Mouse (Mus musculus): Measurements from ENCODE around the gene Itga7. TPM values are rescaled to one million over a fixed set of nuclear protein-coding genes. Genes with fewer than 3 reads are reported as not detected.

Gene Itga7
- polyA plus RNA-seq, 1 experiment from 2014 or later: 3.4 TPM

DNA sequence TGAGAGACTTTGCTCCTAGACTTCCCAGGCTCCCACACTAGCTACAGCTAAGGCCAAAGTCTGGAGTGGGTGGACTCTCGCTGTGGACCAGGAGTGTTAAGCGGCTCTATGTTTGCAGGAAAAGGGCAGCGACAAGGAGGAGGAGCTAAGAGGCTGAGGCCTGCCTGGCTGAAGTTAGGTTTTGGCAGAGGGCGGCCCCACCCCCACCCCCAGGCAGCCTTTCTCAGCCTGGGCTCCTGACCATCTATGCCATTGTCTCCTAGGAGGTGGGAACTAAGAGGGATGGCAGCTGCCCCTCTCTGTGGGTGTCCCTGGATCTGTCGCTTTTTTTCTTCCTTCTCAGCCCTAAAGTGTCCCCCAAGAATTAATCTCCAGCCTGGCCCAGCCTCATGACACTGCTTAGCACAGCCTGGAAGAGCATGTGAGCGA is 14.4 kb upstream of the Itga7 start:
- no peak overlapping the region for H3K4me2 ChIP-seq (ENCODE audit: low read length)
- H3K9me3 ChIP-seq (ENCODE audit: control insufficient read depth, low read length): no peaks in the 10 kb centered on the region
- 19% methylated on average over 6 of the region's 6 CpGs for WGBS
- H3K9ac ChIP-seq (replicated peaks; ENCODE audit: low read depth, low read length): no peak overlapping the region
- H3K4me1 ChIP-seq (replicated peaks; ENCODE audit: control insufficient read depth, insufficient read depth, low read length): peaks cover 22% of the 10 kb centered on the region
- H3K27me3 ChIP-seq (replicated peaks; ENCODE audit: control insufficient read depth, insufficient read depth, low read length): no peaks in the 10 kb centered on the region
- no peaks in the 10 kb centered on the region for H3K36me3 ChIP-seq (ENCODE audit: control insufficient read depth, insufficient read depth)
- H3K27ac ChIP-seq (ENCODE audit: low read length): no peak overlapping the region
- no peak overlapping the region for H3K4me3 ChIP-seq (replicated peaks; ENCODE audit: low read length)
- ATAC-seq: no peak

DNA sequence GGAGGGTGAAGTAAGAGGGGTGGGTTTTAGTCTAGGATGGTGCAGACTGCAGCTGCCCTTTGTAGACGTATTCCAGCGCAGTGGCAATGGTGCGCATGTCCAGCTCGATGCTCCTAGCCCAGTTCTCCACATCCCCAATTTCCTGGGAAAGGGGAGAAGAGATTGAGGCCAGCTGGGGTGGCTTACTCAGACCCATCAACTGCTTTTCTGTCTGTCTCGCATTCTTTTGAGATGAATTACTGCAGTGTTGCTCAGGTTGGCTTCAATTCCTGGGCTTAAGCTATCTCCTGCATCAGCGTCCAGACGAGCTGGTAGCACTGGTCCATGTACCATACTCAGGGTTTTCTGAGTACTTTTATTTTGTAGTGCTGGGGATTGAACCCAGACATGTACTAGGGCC is 13.7 kb upstream of the Itga7 start:
- no peak for ATAC-seq
- Histone ChIP-seq H3K27ac (ENCODE audit: low read length) (no peak overlapping the region), H3K9me3 (ENCODE audit: control insufficient read depth, low read length) (no peaks in the 10 kb centered on the region), H3K4me2 (ENCODE audit: low read length) (no peak overlapping the region), H3K9ac (replicated peaks; ENCODE audit: low read depth, low read length) (no peak overlapping the region), H3K36me3 (ENCODE audit: control insufficient read depth, insufficient read depth) (no peaks in the 10 kb centered on the region), H3K27me3 (replicated peaks; ENCODE audit: control insufficient read depth, insufficient read depth, low read length) (no peaks in the 10 kb centered on the region), H3K4me1 (replicated peaks; ENCODE audit: control insufficient read depth, insufficient read depth, low read length) (peaks cover 22% of the 10 kb centered on the region), H3K4me3 (replicated peaks; ENCODE audit: low read length) (no peak overlapping the region)
- 85% methylated on average over 7 of the region's 7 CpGs for WGBS

DNA sequence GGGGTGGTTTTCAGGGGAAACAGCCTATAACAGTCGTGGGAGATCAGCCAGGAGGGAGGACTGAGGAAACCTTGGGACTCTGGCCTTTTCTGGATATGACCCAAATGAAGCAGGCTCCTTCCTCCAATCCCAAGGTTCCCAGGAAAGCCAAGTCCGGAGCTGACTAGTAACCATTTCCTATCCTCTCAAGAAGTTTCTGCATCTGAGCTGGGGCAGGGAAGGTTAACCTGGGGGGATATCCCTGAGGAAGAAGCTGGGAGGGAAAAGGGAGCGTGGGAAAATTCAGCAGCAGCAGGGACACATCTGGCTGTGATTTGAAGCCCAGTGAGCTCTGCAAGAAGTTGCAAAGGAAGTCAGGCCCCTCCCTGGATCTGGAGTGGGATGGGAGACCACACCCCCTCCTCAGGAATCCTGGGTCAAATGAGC is 12.9 kb upstream of the Itga7 start:
- Histone ChIP-seq H3K4me3 (replicated peaks; ENCODE audit: low read length) (no peak overlapping the region), H3K9ac (replicated peaks; ENCODE audit: low read depth, low read length) (no peak overlapping the region), H3K27me3 (replicated peaks; ENCODE audit: control insufficient read depth, insufficient read depth, low read length) (no peaks in the 10 kb centered on the region), H3K4me2 (ENCODE audit: low read length) (no peak overlapping the region), H3K9me3 (ENCODE audit: control insufficient read depth, low read length) (no peaks in the 10 kb centered on the region), H3K4me1 (replicated peaks; ENCODE audit: control insufficient read depth, insufficient read depth, low read length) (peaks cover 22% of the 10 kb centered on the region), H3K27ac (ENCODE audit: low read length) (no peak overlapping the region), H3K36me3 (ENCODE audit: control insufficient read depth, insufficient read depth) (no peaks in the 10 kb centered on the region)
- 78% methylated on average over 3 of the region's 3 CpGs for WGBS
- no peak for ATAC-seq

DNA sequence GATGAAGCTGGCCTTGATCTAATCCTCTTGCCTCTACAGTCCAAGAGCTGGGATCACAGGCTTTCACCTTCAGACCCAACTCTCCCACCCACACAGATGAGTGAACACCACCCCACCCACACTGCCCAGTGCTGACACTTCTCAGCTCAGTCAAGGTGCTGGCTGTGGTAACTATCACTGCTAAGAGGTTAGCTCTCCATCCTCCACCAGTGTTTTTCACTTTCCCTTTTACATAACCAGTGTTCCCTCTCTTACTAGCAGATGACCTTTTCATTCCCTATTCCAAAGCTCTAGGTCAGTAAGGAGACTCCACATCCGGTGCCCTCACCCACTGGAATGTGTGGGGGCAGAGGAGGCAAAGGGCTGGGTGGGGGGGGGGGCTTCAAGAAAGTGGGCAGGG is 12.4 kb upstream of the Itga7 start:
- H3K4me2 ChIP-seq (ENCODE audit: low read length): no peak overlapping the region
- H3K27ac ChIP-seq (ENCODE audit: low read length): no peak overlapping the region
- H3K4me1 ChIP-seq (replicated peaks; ENCODE audit: control insufficient read depth, insufficient read depth, low read length): peaks cover 22% of the 10 kb centered on the region
- H3K9me3 ChIP-seq (ENCODE audit: control insufficient read depth, low read length): no peaks in the 10 kb centered on the region
- H3K9ac ChIP-seq (replicated peaks; ENCODE audit: low read depth, low read length): no peak overlapping the region
- no peaks in the 10 kb centered on the region for H3K27me3 ChIP-seq (replicated peaks; ENCODE audit: control insufficient read depth, insufficient read depth, low read length)
- H3K36me3 ChIP-seq (ENCODE audit: control insufficient read depth, insufficient read depth): no peaks in the 10 kb centered on the region
- ATAC-seq: no peak
- H3K4me3 ChIP-seq (replicated peaks; ENCODE audit: low read length): no peak overlapping the region
- 58% methylated on average over 1 of the region's 1 CpGs for WGBS

DNA sequence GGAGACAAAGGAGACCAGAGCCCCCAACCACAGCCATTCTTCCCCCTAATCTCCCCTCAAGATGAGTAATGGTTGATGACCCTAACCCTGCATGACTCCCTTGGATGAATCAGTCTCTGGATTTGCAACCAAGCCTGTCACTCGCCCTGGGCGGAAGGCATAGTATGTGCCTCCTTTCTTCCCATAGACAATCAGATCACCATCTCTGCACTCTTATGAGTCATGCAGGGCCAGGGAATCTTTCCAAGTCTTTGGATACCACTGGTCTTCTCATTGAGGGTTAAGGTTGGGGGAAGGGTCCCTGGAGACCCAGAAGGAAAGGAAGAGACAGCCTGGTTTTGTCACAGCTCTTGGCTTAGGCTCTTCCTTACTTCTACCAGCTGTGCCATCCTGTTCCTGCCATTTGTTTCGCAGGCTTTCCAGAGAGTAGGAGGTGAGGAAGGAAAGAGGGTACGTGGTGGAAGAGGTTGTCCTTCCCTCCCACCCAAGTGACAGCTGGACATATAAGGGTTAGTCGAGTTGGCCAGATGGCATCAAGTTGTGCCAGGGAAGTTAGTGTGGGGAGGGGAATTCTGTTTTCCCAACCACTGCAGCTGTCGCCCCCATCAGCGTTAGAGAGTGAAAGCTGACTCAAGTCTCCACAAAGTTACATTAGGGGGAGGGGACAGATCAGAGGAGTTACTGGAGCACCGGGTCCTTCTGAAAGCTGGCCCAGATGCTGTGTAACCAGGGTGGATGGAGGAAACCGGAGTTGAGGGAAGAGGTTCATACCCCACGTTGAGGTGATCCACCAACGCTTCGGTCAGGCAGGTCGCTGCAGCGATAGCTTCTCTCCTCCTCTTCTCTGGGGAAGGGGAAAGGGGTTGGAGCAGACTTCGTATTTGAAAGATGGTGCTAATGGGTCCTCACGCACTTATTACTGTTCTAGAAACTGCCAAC is 11.5 kb upstream of the Itga7 start:
- peak overlapping the region; percentile 71; the same call in 1 of the 2 replicates for H3K9ac ChIP-seq (replicated peaks; ENCODE audit: low read depth, low read length)
- 71% methylated on average over 16 of the region's 16 CpGs for WGBS
- H3K4me3 ChIP-seq (replicated peaks; ENCODE audit: low read length): peak overlapping the region; percentile 60
- H3K27ac ChIP-seq (ENCODE audit: low read length): peak overlapping the region; percentile 14; the same call in 1 of the 2 replicates
- H3K9me3 ChIP-seq (ENCODE audit: control insufficient read depth, low read length): no peaks in the 10 kb centered on the region
- ATAC-seq: no peak
- no peaks in the 10 kb centered on the region for H3K27me3 ChIP-seq (replicated peaks; ENCODE audit: control insufficient read depth, insufficient read depth, low read length)
- H3K36me3 ChIP-seq (ENCODE audit: control insufficient read depth, insufficient read depth): no peaks in the 10 kb centered on the region
- H3K4me2 ChIP-seq (ENCODE audit: low read length): peak overlapping the region; percentile 81
- H3K4me1 ChIP-seq (replicated peaks; ENCODE audit: control insufficient read depth, insufficient read depth, low read length): peaks cover 22% of the 10 kb centered on the region

DNA sequence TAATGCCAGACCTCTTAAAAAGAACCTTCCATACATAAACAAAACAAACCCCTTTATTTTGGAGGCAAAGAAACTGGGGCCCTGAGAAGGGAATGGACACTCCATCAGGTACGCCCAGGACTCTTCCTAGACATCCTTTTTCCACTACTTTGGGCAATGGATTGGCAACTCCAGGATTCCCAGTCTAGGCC is 10.9 kb upstream of the Itga7 start, which contains the start of gene Rdh5:
Rdh5 (minus strand) TSS at position 67 of the 191 bp plus-strand sequence.
- H3K9ac ChIP-seq (replicated peaks; ENCODE audit: low read depth, low read length): peak within 1 kb of the TSS; percentile 71
- peak within 1 kb of the TSS; percentile 81 for H3K4me2 ChIP-seq (ENCODE audit: low read length)
- no peak for ATAC-seq
- H3K36me3 ChIP-seq (ENCODE audit: control insufficient read depth, insufficient read depth): no peaks in the 10 kb centered on the region
- H3K27ac ChIP-seq (ENCODE audit: low read length): peak within 1 kb of the TSS; percentile 89
- peak within 1 kb of the TSS; percentile 60 for H3K4me3 ChIP-seq (replicated peaks; ENCODE audit: low read length)
- no peaks in the 10 kb centered on the region for H3K9me3 ChIP-seq (ENCODE audit: control insufficient read depth, low read length)
- no peaks in the 10 kb centered on the region for H3K27me3 ChIP-seq (replicated peaks; ENCODE audit: control insufficient read depth, insufficient read depth, low read length)
- 4% methylated on average over 1 of the region's 1 CpGs for WGBS
- peaks cover 22% of the 10 kb centered on the region for H3K4me1 ChIP-seq (replicated peaks; ENCODE audit: control insufficient read depth, insufficient read depth, low read length)

DNA sequence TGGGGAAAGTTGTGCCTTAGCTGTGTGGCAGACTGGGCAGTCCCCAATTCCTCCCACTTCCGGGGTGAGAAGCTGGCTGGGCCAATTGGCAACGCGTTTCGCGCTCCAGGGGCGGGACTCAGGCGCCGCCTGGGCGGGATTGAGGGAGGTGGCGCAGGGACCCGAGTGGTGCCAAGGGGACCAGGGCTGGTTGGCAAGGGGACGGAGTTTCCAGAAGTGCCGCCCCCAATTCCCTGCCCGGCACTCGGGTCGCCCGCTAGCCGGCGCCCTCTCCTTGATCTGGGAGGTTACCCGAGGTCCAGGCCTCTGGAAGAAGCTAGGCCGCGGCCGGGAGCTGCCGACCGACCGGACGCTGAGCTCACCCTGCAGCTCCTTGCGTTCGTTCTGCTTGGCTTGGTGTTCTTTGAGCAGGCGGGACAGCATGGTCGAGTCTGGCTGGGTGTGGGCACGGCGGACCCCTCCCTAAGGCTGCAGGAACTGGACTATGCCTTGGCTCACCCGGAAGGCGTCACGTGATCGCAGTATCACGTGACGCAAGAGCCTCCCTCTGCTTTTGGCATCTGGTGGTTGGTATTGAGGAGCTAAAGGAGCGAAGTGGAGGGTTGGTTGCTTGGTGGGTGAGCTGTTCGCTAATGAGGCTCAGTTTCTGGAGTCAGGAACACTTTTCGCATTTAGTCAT is 10.5 kb upstream of the Itga7 start:
- WGBS: under 1% methylated on average over 42 of the region's 42 CpGs
- Histone ChIP-seq H3K9me3 (ENCODE audit: control insufficient read depth, low read length) (no peaks in the 10 kb centered on the region), H3K4me2 (ENCODE audit: low read length) (peak overlapping the region; percentile 81), H3K27me3 (replicated peaks; ENCODE audit: control insufficient read depth, insufficient read depth, low read length) (no peaks in the 10 kb centered on the region), H3K36me3 (ENCODE audit: control insufficient read depth, insufficient read depth) (no peaks in the 10 kb centered on the region), H3K4me3 (replicated peaks; ENCODE audit: low read length) (peak overlapping the region; percentile 60), H3K4me1 (replicated peaks; ENCODE audit: control insufficient read depth, insufficient read depth, low read length) (peaks cover 23% of the 10 kb centered on the region), H3K9ac (replicated peaks; ENCODE audit: low read depth, low read length) (peak overlapping the region; percentile 71), H3K27ac (ENCODE audit: low read length) (peak overlapping the region; percentile 89)
- peak; percentile 98 for ATAC-seq

DNA sequence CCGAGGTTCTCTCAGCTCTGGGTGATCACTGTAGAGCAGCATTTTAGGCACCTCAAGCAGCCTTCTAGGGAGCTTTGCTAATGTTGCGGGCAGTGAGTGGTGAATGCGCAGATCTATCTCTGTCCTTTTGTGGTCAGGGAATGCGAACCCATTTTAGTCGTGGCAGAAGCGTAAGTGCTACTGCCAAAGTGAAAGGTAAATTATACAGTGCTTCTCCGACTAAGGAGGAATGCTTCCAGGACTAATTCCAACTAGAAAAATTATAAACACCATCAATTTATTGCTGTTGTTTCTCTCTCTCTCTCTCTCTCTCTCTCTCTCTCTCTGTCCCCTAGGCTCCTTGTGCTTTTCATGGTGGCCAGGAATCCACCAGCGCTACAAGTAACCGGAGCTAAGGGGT is 9.7 kb upstream of the Itga7 start, which contains the start of gene Bloc1s1:
Bloc1s1 (minus strand) TSS at position 101 of the 400 bp plus-strand sequence.
- H3K27me3 ChIP-seq (replicated peaks; ENCODE audit: control insufficient read depth, insufficient read depth, low read length): peaks cover 4% of the 10 kb centered on the region; the same call in 1 of the 2 replicates
- H3K4me1 ChIP-seq (replicated peaks; ENCODE audit: control insufficient read depth, insufficient read depth, low read length): peaks cover 28% of the 10 kb centered on the region
- no peak for ATAC-seq
- peak within 1 kb of the TSS; percentile 60 for H3K4me3 ChIP-seq (replicated peaks; ENCODE audit: low read length)
- peak within 1 kb of the TSS; percentile 89 for H3K27ac ChIP-seq (ENCODE audit: low read length)
- H3K36me3 ChIP-seq (ENCODE audit: control insufficient read depth, insufficient read depth): no peaks in the 10 kb centered on the region
- H3K9ac ChIP-seq (replicated peaks; ENCODE audit: low read depth, low read length): peak within 1 kb of the TSS; percentile 71
- WGBS: 64% methylated on average over 9 of the region's 9 CpGs
- H3K9me3 ChIP-seq (ENCODE audit: control insufficient read depth, low read length): no peaks in the 10 kb centered on the region
- H3K4me2 ChIP-seq (ENCODE audit: low read length): peak within 1 kb of the TSS; percentile 81

DNA sequence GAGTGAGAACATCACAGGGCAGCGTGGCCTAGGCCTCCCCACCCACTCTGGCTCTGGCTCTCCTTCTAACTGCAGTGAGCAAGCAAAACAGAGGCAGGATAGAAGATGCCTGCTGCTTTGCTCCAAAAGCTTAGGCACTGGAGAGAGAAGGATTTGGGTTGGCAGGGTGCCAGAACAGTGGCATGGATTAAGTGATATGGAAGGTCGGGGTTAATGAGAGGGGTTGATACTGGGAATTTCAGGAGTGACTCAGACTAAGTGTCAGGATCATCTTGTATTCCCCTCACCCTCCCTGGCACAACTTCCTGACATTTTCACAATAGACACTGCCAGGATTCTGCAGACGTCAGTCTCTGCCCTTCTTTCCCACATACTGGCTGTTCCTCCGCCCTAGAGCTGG is 5.3 kb upstream of the Itga7 start:
- Histone ChIP-seq H3K4me3 (replicated peaks; ENCODE audit: low read length) (no peak overlapping the region), H3K27ac (ENCODE audit: low read length) (no peak overlapping the region), H3K36me3 (ENCODE audit: control insufficient read depth, insufficient read depth) (no peaks in the 10 kb centered on the region), H3K4me1 (replicated peaks; ENCODE audit: control insufficient read depth, insufficient read depth, low read length) (peaks cover 15% of the 10 kb centered on the region), H3K27me3 (replicated peaks; ENCODE audit: control insufficient read depth, insufficient read depth, low read length) (peaks cover 24% of the 10 kb centered on the region), H3K4me2 (ENCODE audit: low read length) (no peak overlapping the region), H3K9me3 (ENCODE audit: control insufficient read depth, low read length) (no peaks in the 10 kb centered on the region), H3K9ac (replicated peaks; ENCODE audit: low read depth, low read length) (no peak overlapping the region)
- 0 out of 2 replicates have a peak, but pooled peaks have one; percentile 13 for ATAC-seq
- WGBS: 13% methylated on average over 4 of the region's 4 CpGs
